Mouse (Mus musculus) lung, embryonic 14.5 days (tissue): ENCODE results near the gene Styk1. TPM values are rescaled to one million over a fixed set of nuclear protein-coding genes. Genes with fewer than 3 reads are reported as not detected.

Experiments
- ATAC-seq: fragments of 200-750 bp; cut with Nextera tagmentation; 2 replicates; pipeline ENCODE4 v1.8.0; 2017; ENCODE audit warnings: mild to moderate bottlenecking, moderate TSS enrichment, moderate library complexity; ENCODE audit not compliant: insufficient read depth
- DNase-seq: peaks from one replicate; pipeline ENCODE4 v3.0.0-alpha.2; 2015
- H3K27ac ChIP-seq: fragments of 300-500 bp; sonication (generic); 2 replicates; pipeline ENCODE4 v1.5.1; 2014; ENCODE audit warnings: low read depth, mild to moderate bottlenecking, moderate library complexity
- H3K27me3 ChIP-seq: fragments of 300-500 bp; sonication (generic); 2 replicates; pipeline ENCODE4 v1.6.1; 2014; ENCODE audit warnings: low read length, control low read depth; ENCODE audit not compliant: insufficient read depth
- H3K36me3 ChIP-seq: fragments of 300-500 bp; sonication (generic); 2 replicates; pipeline ENCODE4 v1.6.1; 2014; ENCODE audit warnings: control low read depth; ENCODE audit not compliant: insufficient read depth
- H3K4me1 ChIP-seq: fragments of 300-500 bp; sonication (generic); 2 replicates; pipeline ENCODE4 v1.6.1; 2014; ENCODE audit warnings: antibody characterized with exemption, control low read depth; ENCODE audit not compliant: insufficient read depth
- H3K4me2 ChIP-seq: fragments of 300-500 bp; sonication (generic); 2 replicates; pipeline ENCODE4 v1.6.1; 2014; ENCODE audit warnings: mild to moderate bottlenecking
- H3K4me3 ChIP-seq: fragments of 300-500 bp; sonication (generic); 2 replicates; pipeline ENCODE4 v1.5.1; 2014; ENCODE audit warnings: low read depth, low read length
- H3K9ac ChIP-seq: fragments of 300-500 bp; sonication (generic); 2 replicates; pipeline ENCODE4 v1.6.1; 2014
- H3K9me3 ChIP-seq: fragments of 300-500 bp; sonication (generic); 2 replicates; pipeline ENCODE4 v1.6.1; 2016; ENCODE audit warnings: low read depth, low read length, control low read depth
- CTCF ChIP-seq: IDR thresholded peaks from 2 replicates; pipeline ENCODE4 v1.5.1; 2016; ENCODE audit warnings: antibody characterized with exemption, low read depth
- whole genome bisulfite sequencing: fragments of 180-500 bp; shearing (Covaris S2); extraction: QIAGEN DNeasy Blood & Tissue Kit; methylation state at CpG from one replicate; pipeline ENCODE4 v1.1.7; 2014; 5-methylcytosine and 5-hydroxymethylcytosine counted together
- polyA plus RNA-seq: library from polyadenylated mRNA; unstranded; fragments of >200 nt; fragmentation: Nextera tagmentation; extraction: Ambion mirVana; gene quantifications from 2 replicates; pipeline ENCODE4 v1.2.1, GENCODE M21; 2014

Styk1 gene
- polyA plus RNA-seq, 1 experiment from 2014 or later = 1.7 TPM

DNA sequence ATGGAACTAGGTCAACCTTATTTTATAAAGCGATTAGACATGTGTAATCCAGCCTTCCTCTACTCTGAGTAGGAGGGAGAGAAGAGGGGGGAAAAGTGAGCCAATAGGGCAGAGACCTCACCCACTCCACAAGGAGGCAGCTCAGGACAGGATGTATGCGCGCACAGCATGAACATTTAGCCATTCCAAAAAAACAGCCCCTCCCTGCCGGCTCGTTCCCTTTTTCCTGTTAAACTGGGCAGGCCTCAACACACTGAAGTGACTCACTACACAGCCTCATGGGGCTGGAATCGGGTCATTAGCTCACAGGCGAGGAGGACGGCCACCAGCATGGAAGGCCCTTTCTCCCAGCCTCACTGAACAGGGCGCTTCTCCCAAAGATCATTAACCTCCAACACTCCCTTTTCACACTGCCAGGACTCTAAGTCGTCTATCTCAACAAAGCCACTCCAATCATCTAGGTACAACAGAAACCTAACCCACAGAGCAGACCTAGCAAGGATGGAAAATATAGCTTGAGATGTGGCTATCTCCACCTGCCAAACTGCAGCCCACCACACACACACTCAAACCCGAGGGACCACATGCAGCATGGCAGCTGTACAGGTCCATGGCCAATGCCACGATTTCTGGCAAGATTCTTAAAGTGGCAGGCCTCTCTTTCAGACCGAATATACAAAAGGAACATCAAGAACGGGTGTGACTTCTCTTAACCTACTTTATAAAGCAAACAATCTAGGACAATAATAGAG lies 29.0 kb upstream of the Styk1 start:
- no peaks in the 10 kb centered on the region for H3K9me3 ChIP-seq
- H3K4me3 ChIP-seq = no peak overlapping the region
- H3K27me3 ChIP-seq = no peaks in the 10 kb centered on the region
- H3K4me1 ChIP-seq = 0 out of 2 replicates have a peak, but pooled peaks cover 4% of the 10 kb centered on the region
- no peak overlapping the region for H3K9ac ChIP-seq
- ATAC-seq = peak; percentile 42; the same call in 1 of the 2 replicates
- no peak overlapping the region for H3K27ac ChIP-seq
- peak; percentile 25 for DNase-seq
- no peak overlapping the region for H3K4me2 ChIP-seq
- peak; percentile 18; the same call in 1 of the 2 replicates for TF ChIP-seq CTCF
- peaks cover 40% of the 10 kb centered on the region for H3K36me3 ChIP-seq
- 51% methylated on average over 14 of the region's 14 CpGs for WGBS

DNA sequence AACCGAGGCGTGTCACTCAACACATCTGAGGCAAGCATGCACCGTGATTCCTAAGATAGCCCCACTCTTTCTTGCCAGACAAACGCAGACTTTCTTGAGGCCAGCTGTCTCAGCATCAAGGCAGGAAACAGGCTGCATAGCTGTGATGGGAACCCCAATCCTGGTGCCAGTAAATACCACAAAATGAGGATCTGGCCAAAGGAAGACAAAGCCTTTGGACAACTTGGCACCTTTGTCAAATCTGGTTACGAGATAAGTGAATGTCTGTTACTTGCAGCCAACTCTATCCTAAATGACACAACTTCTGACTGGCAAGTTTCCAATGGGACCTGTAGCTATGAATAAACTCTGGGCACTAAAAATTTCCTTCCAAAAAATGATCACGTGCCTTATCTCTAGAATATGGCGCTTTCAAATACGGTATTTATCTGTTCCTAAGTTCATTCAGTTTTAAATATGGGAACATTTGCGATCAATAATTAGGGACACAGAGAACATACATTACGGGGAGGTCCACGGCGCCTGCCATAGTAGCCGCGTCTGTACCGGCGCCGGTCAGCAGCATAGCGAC lies 25.5 kb upstream of the Styk1 start:
- Histone ChIP-seq H3K4me1 (no peaks in the 10 kb centered on the region), H3K4me2 (no peak overlapping the region), H3K9me3 (no peaks in the 10 kb centered on the region), H3K27ac (no peak overlapping the region), H3K36me3 (peaks cover 71% of the 10 kb centered on the region), H3K4me3 (no peak overlapping the region), H3K27me3 (no peaks in the 10 kb centered on the region), H3K9ac (no peak overlapping the region)
- DNase-seq (no peak), ATAC-seq (no peak)
- 89% methylated on average over 18 of the region's 18 CpGs for WGBS
- no peak for TF ChIP-seq CTCF

- Histone ChIP-seq H3K4me2 (no peak overlapping the region), H3K27ac (no peak overlapping the region), H3K4me3 (no peak overlapping the region), H3K27me3 (no peaks in the 10 kb centered on the region), H3K9me3 (no peaks in the 10 kb centered on the region), H3K9ac (no peak overlapping the region), H3K4me1 (no peaks in the 10 kb centered on the region), H3K36me3 (peaks cover 80% of the 10 kb centered on the region)
- TF ChIP-seq CTCF = no peak
- ATAC-seq = no peak
- DNase-seq = no peak
- 94% methylated on average over 5 of the region's 5 CpGs for WGBS
These were observed 24.0 kb upstream of the Styk1 start for GRCm38 (mm10) chr6:131377378-131377777.

- 82% methylated on average over 13 of the region's 13 CpGs for WGBS
- Histone ChIP-seq H3K27me3 (no peaks in the 10 kb centered on the region), H3K4me1 (no peaks in the 10 kb centered on the region), H3K27ac (no peak overlapping the region), H3K4me3 (no peak overlapping the region), H3K9ac (no peak overlapping the region), H3K4me2 (no peak overlapping the region), H3K36me3 (peaks cover 79% of the 10 kb centered on the region), H3K9me3 (no peaks in the 10 kb centered on the region)
- TF ChIP-seq CTCF = no peak
- ATAC-seq (no peak), DNase-seq (no peak)
These were observed 21.4 kb upstream of the Styk1 start for GRCm38 (mm10) chr6:131374594-131375340.

DNA sequence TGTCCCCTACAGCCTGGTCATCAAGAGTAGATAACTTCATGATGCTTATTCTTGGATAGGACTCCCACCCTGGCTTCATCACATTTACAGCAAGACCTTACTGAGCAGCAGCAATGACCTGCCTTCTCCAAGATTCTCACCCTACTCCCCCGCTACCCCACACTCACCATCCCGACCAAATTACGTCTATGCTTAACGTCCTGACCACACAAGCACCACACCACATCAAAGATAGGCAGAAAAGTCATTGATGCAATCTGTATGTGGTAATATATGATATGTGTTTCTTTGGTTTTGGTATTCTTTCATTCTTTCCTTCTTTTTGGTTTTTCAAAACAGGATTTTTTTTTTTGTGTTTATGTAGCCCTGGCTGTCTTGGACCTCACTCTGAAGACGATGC lies 19.8 kb upstream of the Styk1 start:
- WGBS = 94% methylated on average over 5 of the region's 5 CpGs
- Histone ChIP-seq H3K27ac (no peak overlapping the region), H3K4me1 (no peaks in the 10 kb centered on the region), H3K36me3 (peaks cover 77% of the 10 kb centered on the region), H3K4me3 (no peak overlapping the region), H3K9ac (no peak overlapping the region), H3K9me3 (no peaks in the 10 kb centered on the region), H3K27me3 (no peaks in the 10 kb centered on the region), H3K4me2 (no peak overlapping the region)
- no peak for ATAC-seq
- TF ChIP-seq CTCF = no peak
- no peak for DNase-seq

DNA sequence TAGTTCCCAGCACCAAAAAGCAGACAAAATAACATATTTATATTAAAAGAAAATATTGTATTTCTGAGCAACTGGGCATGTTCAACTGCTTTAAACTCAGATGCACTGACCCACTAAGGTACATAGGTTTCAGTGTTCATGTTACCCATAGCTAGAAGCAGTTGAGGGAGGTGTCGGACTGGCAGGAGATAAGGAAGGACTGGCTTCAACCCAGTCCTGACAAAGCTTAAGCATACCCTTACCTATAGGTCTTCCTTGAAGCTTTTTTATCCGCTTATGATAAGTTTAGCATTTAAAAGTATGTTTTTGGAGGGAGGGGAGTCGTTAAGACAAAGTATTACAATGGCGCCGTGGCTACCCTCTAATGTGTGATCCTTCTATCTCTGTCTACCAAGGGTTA lies 17.4 kb upstream of the Styk1 start:
- ATAC-seq (no peak), DNase-seq (no peak)
- Histone ChIP-seq H3K27ac (no peak overlapping the region), H3K9me3 (no peaks in the 10 kb centered on the region), H3K9ac (no peak overlapping the region), H3K4me3 (no peak overlapping the region), H3K36me3 (peaks cover 77% of the 10 kb centered on the region), H3K4me1 (no peaks in the 10 kb centered on the region), H3K4me2 (no peak overlapping the region), H3K27me3 (no peaks in the 10 kb centered on the region)
- 93% methylated on average over 5 of the region's 5 CpGs for whole genome bisulfite sequencing
- no peak for TF ChIP-seq CTCF
